Mouse (Mus musculus) brain, embryonic 14.5 days (tissue): Measurements from ENCODE around the gene Foxk1.

Experiments
- CTCF ChIP-seq: fragments of 200-500 bp; IDR thresholded peaks from 2 replicates; pipeline ENCODE4 v1.5.1; 2012; ENCODE audit warnings: inconsistent platforms, mild to moderate bottlenecking, moderate library complexity, borderline replicate concordance; ENCODE audit not compliant: insufficient read depth, insufficient read length; ENCODE audit errors: extremely low read depth
- POLR2A ChIP-seq: fragments of 200-500 bp; IDR thresholded peaks from 2 replicates; pipeline ENCODE4 v1.6.1; 2012; ENCODE audit warnings: mild to moderate bottlenecking, inconsistent platforms, borderline replicate concordance; ENCODE audit not compliant: poor library complexity, insufficient read depth, insufficient read length, severe bottlenecking; ENCODE audit errors: extremely low read depth

DNA sequence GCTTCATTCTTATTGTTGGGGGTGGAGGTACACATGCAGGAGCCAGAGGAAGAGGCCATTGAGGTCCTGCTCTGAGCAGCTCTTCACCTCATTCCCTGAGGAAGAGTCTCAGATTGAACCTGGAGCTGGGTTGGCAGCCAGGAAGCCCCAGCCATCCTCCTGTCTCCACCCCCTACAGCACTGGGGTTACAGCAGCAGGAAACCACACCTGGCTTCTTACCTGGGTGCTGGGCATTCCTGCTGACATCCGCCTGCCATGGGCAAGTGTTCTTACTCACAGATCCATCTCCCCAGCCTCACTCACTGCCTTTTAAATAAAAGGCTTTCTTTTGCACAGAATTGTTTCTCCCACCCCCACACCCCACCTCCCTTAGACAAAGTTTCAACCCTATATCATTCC lies 3.0 kb downstream of the Foxk1 start:
- TF ChIP-seq POLR2A = no peak
- TF ChIP-seq CTCF = no peak
